Mouse (Mus musculus) liver, postnatal 0 days (tissue): Measurements from ENCODE around the gene Lpgat1. TPM values are rescaled to one million over a fixed set of nuclear protein-coding genes. Genes with fewer than 3 reads are reported as not detected.
A peak's percentile ranks its signal among the peaks of the same experiment; 100 is the strongest.

ENCODE experiments used
- ATAC-seq: fragments of 200-750 bp; cut with Nextera tagmentation; 2 replicates; pipeline ENCODE4 v1.8.0; 2017; ENCODE audit warnings: mild to moderate bottlenecking, moderate library complexity
- DNase-seq: peaks from one replicate; pipeline ENCODE4 v3.0.0-alpha.2; 2016
- H3K27ac ChIP-seq: fragments of 300-500 bp; sonication (generic); 2 replicates; pipeline ENCODE4 v1.5.1; 2014; ENCODE audit warnings: antibody characterized with exemption, moderate library complexity, mild to moderate bottlenecking, low read depth
- H3K27me3 ChIP-seq: fragments of 300-500 bp; sonication (generic); 2 replicates; pipeline ENCODE4 v1.6.1; 2014; ENCODE audit warnings: low read length, control low read depth, mixed read lengths; ENCODE audit not compliant: insufficient read depth
- H3K36me3 ChIP-seq: fragments of 300-500 bp; sonication (generic); replicated peaks from 2 replicates; pipeline ENCODE4 v1.6.1; 2014; ENCODE audit warnings: mild to moderate bottlenecking, control low read depth, low read length, moderate library complexity, mixed read lengths; ENCODE audit not compliant: insufficient read depth
- H3K4me1 ChIP-seq: fragments of 300-500 bp; sonication (generic); 2 replicates; pipeline ENCODE4 v1.6.1; 2014; ENCODE audit warnings: antibody characterized with exemption, mild to moderate bottlenecking, control low read depth; ENCODE audit not compliant: insufficient read depth
- H3K4me2 ChIP-seq: fragments of 300-500 bp; sonication (generic); 2 replicates; pipeline ENCODE4 v1.6.1; 2014; ENCODE audit warnings: low read depth, mild to moderate bottlenecking, low read length, moderate library complexity, mixed read lengths
- H3K4me3 ChIP-seq: fragments of 300-500 bp; sonication (generic); 2 replicates; pipeline ENCODE4 v1.5.1; 2014; ENCODE audit warnings: low read depth, low read length
- H3K9ac ChIP-seq: fragments of 300-500 bp; sonication (generic); replicated peaks from 2 replicates; pipeline ENCODE4 v1.6.1; 2014; ENCODE audit warnings: mild to moderate bottlenecking, moderate library complexity
- H3K9me3 ChIP-seq: fragments of 300-500 bp; sonication (generic); 2 replicates; pipeline ENCODE4 v1.6.1; 2016; ENCODE audit warnings: mild to moderate bottlenecking, control low read depth, low read length, mixed read lengths
- CTCF ChIP-seq: sonication (generic); IDR thresholded peaks from 2 replicates; pipeline ENCODE4 v1.5.1; 2016; ENCODE audit warnings: antibody characterized with exemption, low read depth
- EP300 ChIP-seq: IDR thresholded peaks from 2 replicates; pipeline ENCODE4 v1.6.1; 2016; ENCODE audit warnings: antibody characterized with exemption, low read depth, mild to moderate bottlenecking
- WGBS: fragments of 180-500 bp; shearing (Covaris S2); extraction: QIAGEN DNeasy Blood & Tissue Kit; methylation state at CpG from one replicate; pipeline ENCODE4 v1.1.7; 2014; ENCODE audit not compliant: insufficient replicate concordance; 5-methylcytosine and 5-hydroxymethylcytosine counted together
- polyA plus RNA-seq: library from polyadenylated mRNA; unstranded; fragments of >200 nt; fragmentation: Nextera tagmentation; extraction: Ambion mirVana; gene quantifications from 2 replicates; pipeline ENCODE4 v1.2.1, GENCODE M21; 2015

Gene Lpgat1
- polyA plus RNA-seq, 1 experiment from 2014 or later, result 95.0 TPM

DNA sequence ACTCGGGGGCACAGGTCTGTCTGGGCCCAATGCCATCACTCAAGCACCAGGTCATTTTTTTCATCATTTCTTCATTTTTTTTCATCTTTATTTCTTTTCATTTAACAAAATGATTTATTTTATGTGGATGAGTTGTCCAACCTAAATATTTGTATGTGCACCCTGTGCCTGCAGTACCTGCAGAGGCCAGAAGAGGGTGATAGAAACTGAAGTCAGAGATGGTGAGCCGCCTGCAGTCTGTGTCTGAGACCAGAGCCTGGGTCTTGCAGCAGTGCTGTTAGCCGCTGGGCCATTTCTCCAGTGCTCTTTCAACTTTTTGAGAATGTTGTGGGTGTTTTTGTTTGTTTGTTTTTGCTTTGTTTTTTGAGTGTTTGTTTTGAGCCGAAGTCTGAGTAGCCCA lies 89.1 kb downstream of the Lpgat1 start:
- Histone ChIP-seq H3K4me1 (no peaks in the 10 kb centered on the region), H3K4me2 (no peak overlapping the region), H3K9me3 (no peaks in the 10 kb centered on the region), H3K9ac (no peak overlapping the region), H3K27me3 (no peaks in the 10 kb centered on the region), H3K36me3 (no peaks in the 10 kb centered on the region), H3K27ac (no peak overlapping the region), H3K4me3 (no peak overlapping the region)
- TF ChIP-seq EP300 (no peak), CTCF (peak; percentile 39)
- no peak for ATAC-seq
- DNase-seq, result no peak
- WGBS, result 87% methylated on average over 4 of the region's 4 CpGs

DNA sequence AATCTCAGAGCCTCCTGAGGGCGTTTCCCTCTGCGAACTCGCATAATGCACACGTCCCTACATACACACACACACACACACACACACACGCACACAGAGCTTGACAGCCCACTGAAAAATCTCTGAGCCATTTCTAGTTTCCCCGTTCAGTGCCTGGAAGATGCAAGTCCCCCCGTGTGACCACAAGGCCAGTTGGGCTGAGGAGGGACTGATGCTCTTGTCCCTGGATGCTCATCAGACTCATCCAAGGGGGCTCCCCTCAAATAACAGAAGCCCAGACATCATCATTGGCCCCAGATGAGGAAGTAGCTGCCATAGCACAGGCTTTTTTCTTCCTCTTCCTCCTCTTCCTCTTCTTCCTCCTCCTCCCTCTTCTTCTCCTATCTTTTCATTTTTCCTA lies 90.3 kb downstream of the Lpgat1 start:
- no peak for DNase-seq
- no peak for ATAC-seq
- 71% methylated on average over 7 of the region's 7 CpGs for WGBS

DNA sequence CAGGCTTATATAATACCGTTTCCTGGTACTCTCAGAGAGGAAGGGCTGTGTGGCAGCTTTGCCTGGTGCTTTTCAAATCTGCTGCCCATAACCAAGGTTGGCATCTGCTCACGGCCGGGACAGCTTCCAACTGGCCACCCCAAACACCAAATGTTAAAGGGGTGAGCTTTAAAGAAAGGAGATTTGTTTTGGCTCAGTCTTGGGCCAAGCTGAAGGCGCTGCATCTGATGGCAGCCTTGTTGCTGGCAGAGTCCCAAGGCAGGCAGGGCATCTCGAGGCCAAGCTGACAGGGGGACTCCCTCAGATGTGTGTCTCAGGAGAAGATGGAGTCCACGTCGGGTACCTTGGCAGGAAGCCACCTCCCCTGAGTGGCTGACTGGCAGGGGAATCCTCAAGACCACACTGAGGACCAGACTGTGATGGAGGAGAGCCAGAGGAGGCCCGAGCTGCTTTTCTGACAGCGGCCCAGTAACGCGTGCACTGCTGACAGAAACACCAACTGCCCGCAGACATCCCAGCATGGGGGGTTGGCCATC lies 91.1 kb downstream of the Lpgat1 start:
- ATAC-seq (no peak), DNase-seq (no peak)
- Histone ChIP-seq H3K4me1 (0 out of 2 replicates have a peak, but pooled peaks cover 2% of the 10 kb centered on the region), H3K27ac (no peak overlapping the region), H3K36me3 (no peaks in the 10 kb centered on the region), H3K4me3 (no peak overlapping the region), H3K9ac (no peak overlapping the region), H3K27me3 (no peaks in the 10 kb centered on the region), H3K9me3 (no peaks in the 10 kb centered on the region), H3K4me2 (no peak overlapping the region)
- no peak for TF ChIP-seq EP300
- TF ChIP-seq CTCF, result no peak
- WGBS, result 77% methylated on average over 12 of the region's 12 CpGs

More for the DNA sequence above, 90.3 kb downstream of the Lpgat1 start:
- H3K27ac ChIP-seq, result no peak overlapping the region
- no peak overlapping the region for H3K9ac ChIP-seq
- H3K4me1 ChIP-seq, result 0 out of 2 replicates have a peak, but pooled peaks cover under 1% of the 10 kb centered on the region
- no peaks in the 10 kb centered on the region for H3K9me3 ChIP-seq
- H3K4me3 ChIP-seq, result no peak overlapping the region
- H3K36me3 ChIP-seq, result no peaks in the 10 kb centered on the region
- no peak for TF ChIP-seq CTCF
- TF ChIP-seq EP300, result no peak
- no peaks in the 10 kb centered on the region for H3K27me3 ChIP-seq
- H3K4me2 ChIP-seq, result no peak overlapping the region

DNA sequence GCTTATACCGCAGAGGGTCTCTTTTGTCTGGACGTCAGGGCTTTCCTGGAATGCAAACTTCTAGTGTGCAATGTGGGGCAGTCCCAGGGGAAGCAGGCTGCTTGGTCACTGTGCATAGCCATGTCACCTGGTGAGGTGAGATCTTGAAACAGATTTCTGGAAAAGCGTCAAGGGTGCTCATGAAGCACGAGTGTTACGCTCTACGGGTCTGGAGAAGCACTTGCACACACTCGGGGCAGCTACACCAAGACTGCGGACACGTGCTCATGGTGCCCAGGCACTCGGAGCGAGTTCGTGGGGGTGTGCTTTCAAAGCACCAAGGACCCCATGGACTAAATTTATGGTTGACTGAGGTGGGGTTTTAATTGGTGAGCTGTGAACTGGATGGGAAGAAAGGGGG lies 94.1 kb downstream of the Lpgat1 start:
- Histone ChIP-seq H3K36me3 (no peaks in the 10 kb centered on the region), H3K27ac (no peak overlapping the region), H3K4me2 (no peak overlapping the region), H3K27me3 (no peaks in the 10 kb centered on the region), H3K4me3 (no peak overlapping the region), H3K9ac (no peak overlapping the region), H3K9me3 (no peaks in the 10 kb centered on the region), H3K4me1 (peaks cover 2% of the 10 kb centered on the region; the same call in 1 of the 2 replicates)
- TF ChIP-seq CTCF (no peak), EP300 (no peak)
- DNase-seq (no peak), ATAC-seq (no peak)
- 84% methylated on average over 12 of the region's 12 CpGs for WGBS

DNA sequence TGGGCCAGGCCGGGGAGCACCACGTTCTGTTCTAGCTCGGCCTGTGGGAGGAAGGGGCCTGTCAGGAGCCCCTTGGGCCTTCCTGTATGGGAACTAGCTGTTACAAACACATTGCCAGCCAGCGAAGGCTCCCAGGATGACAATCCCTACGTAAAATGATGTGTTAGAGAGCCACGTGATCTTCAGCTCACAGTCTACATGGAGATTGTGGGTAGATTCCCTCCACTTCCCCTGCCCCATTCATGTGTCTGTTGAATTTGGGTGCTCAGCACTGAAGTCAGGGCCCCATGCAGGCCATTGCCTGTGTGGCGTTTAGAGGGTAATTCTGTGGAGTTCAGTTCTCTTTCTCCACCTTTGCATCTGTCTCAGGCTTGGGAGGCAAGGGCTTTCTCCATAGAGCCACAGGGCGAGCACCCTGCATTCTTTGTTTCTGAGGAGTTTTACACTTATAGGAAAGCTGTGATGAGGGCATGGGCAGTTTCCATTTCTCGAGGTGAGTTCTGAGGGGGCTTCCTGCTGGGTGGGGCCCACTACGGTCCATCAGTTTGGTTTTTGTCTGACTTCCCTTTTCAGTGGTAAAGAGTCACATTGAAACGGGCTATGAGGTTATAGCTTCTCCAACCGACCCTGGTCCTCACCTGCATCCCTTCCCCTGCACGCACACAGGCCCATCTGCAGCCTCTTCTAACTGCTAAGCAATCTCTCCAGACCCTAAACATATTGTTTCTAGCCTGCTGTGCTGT lies 95.5 kb downstream of the Lpgat1 start:
- Histone ChIP-seq H3K27me3 (no peaks in the 10 kb centered on the region), H3K4me3 (no peak overlapping the region), H3K4me1 (peaks cover 2% of the 10 kb centered on the region; the same call in 1 of the 2 replicates), H3K36me3 (no peaks in the 10 kb centered on the region), H3K4me2 (no peak overlapping the region), H3K9ac (no peak overlapping the region), H3K9me3 (no peaks in the 10 kb centered on the region), H3K27ac (peak overlapping the region; percentile 72)
- ATAC-seq, result 0 out of 2 replicates have a peak, but pooled peaks have one; percentile 18
- TF ChIP-seq CTCF (no peak), EP300 (no peak)
- 51% methylated on average over 13 of the region's 13 CpGs for WGBS
- DNase-seq, result no peak

DNA sequence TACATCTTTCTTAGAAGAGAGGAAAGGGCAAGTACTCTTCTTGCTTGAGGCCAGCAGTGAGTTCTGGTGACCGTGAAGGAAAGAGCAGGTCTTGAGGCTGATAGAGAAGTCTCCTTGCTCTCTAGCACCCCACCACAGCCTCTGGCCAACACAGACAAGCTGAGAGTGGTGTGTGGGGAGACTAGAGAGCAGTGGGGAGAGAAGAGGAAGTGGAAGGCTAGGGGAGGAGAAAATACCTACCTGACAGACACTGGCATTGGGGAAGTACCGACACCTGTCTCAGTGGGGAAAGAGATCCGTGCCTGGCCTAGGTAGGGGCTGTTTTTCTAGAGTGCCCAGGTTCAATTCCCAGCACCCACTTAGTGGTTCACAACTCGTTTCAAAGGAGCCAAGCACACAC lies 96.6 kb downstream of the Lpgat1 start:
- Histone ChIP-seq H3K4me1 (peaks cover 2% of the 10 kb centered on the region; the same call in 1 of the 2 replicates), H3K9me3 (no peaks in the 10 kb centered on the region), H3K4me2 (no peak overlapping the region), H3K27me3 (no peaks in the 10 kb centered on the region), H3K9ac (no peak overlapping the region), H3K27ac (peak overlapping the region; percentile 48; the same call in 1 of the 2 replicates), H3K4me3 (no peak overlapping the region), H3K36me3 (no peaks in the 10 kb centered on the region)
- no peak for DNase-seq
- no peak for ATAC-seq
- peak; percentile 37 for TF ChIP-seq CTCF
- no peak for TF ChIP-seq EP300
- 34% methylated on average over 4 of the region's 4 CpGs for WGBS
